Mouse (Mus musculus): ENCODE data around the gene Dmwd.
"Not testable (repeated sequence)": the region's sequence is repeated elsewhere in the genome, so short reads cannot be mapped to it uniquely, and the experiment has no call there.

Dmwd gene

GRCm38 (mm10) chr7:19075723-19076585 is at the start of gene Dmwd:
TSS of gene Dmwd (plus strand) at chr7:19076227.
- peak; percentile 91 for DNase-seq

GRCm38 (mm10) chr7:19028067-19028466 is 48.0 kb upstream of the Dmwd start:
- DNase-seq = no peak

GRCm38 (mm10) chr7:19029084-19029653 is 46.9 kb upstream of the Dmwd start:
- no peak for DNase-seq

- no peak for DNase-seq
Measured at GRCm38 (mm10) chr7:19031641-19032040, 44.4 kb upstream of the Dmwd start.

GRCm38 (mm10) chr7:19044616-19045015 is 31.4 kb upstream of the Dmwd start:
- DNase-seq = no peak

- peak; percentile 84 for DNase-seq
Measured at GRCm38 (mm10) chr7:19046286-19047069, 29.5 kb upstream of the Dmwd start.

- DNase-seq = no peak
Measured at GRCm38 (mm10) chr7:19048006-19048527, 28.0 kb upstream of the Dmwd start.

- no peak for DNase-seq
Measured at GRCm38 (mm10) chr7:19049252-19049651, 26.8 kb upstream of the Dmwd start.

- DNase-seq = no peak
Measured at GRCm38 (mm10) chr7:19050172-19050571, 25.9 kb upstream of the Dmwd start.

- DNase-seq = no peak
Measured at GRCm38 (mm10) chr7:19051161-19051560, 24.9 kb upstream of the Dmwd start.

GRCm38 (mm10) chr7:19052345-19053135 is 23.5 kb upstream of the Dmwd start:
- no peak for DNase-seq

GRCm38 (mm10) chr7:19053136-19053532 is 22.9 kb upstream of the Dmwd start:
- DNase-seq = no peak

- DNase-seq = no peak
Measured at GRCm38 (mm10) chr7:19054047-19054776, 21.8 kb upstream of the Dmwd start, which contains the start of gene Rsph6a. TSS of gene Rsph6a (plus strand) at chr7:19054690.

- no peak for DNase-seq
Measured at GRCm38 (mm10) chr7:19054777-19055076, 21.3 kb upstream of the Dmwd start.

- no peak for DNase-seq
Measured at GRCm38 (mm10) chr7:19055108-19055507, 20.9 kb upstream of the Dmwd start.

- no peak for DNase-seq
Measured at GRCm38 (mm10) chr7:19057405-19057804, 18.6 kb upstream of the Dmwd start.

GRCm38 (mm10) chr7:19065896-19066295 is 10.1 kb upstream of the Dmwd start:
- DNase-seq = no peak

- no peak for DNase-seq
Measured at GRCm38 (mm10) chr7:19067063-19067462, 9.0 kb upstream of the Dmwd start.

GRCm38 (mm10) chr7:19067935-19068334 is 8.1 kb upstream of the Dmwd start:
- DNase-seq = no peak

- DNase-seq = peak; percentile 73
Measured at GRCm38 (mm10) chr7:19068707-19069106, 7.3 kb upstream of the Dmwd start.

- peak; percentile 15 for DNase-seq
Measured at GRCm38 (mm10) chr7:19069500-19069899, 6.5 kb upstream of the Dmwd start.

- DNase-seq = not testable (repeated sequence)
Measured at GRCm38 (mm10) chr7:19071024-19071423, 5.0 kb upstream of the Dmwd start.

Data from cerebellum, adult 9-10 months (tissue).